Mouse (Mus musculus): Measurements from ENCODE around the gene Cdk5.

Gene Cdk5

DNA sequence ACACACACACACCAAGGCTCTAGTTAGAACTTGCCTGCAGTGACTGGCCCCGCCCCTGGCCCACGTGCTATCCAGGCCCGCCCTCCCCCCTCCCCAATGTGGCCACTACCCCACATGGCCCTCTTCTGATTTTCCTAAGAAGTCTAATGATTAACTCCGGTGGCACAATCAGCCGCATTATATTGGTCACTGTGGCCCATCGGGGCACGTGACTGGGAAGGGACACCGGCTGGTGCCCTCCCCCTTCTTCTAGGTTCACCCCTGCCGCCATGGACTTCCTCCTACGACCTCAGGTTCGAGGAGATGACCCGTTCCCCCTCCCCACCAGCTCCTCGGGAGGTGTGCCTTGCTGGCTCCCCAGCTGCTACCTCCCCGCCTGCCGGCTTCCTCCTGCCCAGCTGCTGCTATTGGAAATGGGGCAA lies 4.7 kb upstream of the Cdk5 start:
- DNase-seq (ENCODE audit: low spot score): peak; percentile 48

DNA sequence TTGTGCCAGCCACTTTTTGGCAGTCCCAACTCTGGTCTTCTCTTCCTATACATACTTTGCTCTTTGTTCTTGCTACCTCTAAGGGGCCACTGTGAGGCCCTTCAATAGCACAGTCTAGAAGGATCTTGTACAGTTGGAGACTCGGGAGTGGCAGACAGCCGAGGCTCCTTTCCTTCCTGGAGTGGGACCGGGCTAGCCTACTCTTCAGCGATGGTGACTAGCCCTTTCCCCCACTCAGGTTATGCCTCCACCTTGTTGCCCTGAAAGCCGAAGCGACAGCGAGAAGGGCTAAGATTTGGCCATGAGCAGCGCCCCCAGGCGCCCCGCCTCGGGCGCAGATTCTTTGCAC lies 3.9 kb upstream of the Cdk5 start:
- no peak for DNase-seq (ENCODE audit: low spot score)

DNA sequence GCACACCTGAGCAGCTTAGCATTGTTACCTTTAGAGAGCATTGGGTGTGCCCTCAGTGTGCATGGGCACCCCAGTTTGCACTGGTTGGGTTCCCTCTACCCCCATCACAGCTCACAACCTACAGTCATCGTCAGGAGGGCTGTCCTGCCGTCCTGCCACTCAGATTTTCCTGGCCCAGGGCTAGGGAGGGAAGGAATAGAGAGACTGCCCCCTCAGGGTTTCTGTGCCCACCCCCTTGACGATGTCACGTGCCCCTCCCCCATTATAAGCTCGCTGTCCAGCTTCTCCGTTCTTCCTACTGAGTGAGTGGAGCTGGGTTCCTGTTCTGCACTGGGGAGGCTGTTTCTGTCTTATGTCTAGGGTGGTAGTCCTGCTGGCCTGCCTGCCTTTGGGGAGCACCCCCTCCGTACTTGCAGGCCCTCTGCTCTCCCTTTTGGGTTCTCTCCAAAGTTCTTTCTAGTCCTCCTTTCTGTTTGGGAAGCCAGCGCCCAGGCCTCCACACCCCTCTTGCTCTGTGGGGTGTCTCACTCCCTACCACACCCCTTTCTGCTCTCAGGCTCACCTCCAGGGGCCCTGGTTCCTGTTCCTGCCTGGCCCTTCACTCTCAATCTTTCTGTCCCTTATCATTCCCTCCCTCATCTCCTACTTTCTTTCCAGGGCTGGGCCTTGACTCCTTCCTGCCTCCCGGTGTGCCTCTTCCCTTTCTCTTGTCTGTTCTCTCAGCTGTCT lies 3.4 kb upstream of the Cdk5 start:
- DNase-seq (ENCODE audit: low spot score): no peak

DNA sequence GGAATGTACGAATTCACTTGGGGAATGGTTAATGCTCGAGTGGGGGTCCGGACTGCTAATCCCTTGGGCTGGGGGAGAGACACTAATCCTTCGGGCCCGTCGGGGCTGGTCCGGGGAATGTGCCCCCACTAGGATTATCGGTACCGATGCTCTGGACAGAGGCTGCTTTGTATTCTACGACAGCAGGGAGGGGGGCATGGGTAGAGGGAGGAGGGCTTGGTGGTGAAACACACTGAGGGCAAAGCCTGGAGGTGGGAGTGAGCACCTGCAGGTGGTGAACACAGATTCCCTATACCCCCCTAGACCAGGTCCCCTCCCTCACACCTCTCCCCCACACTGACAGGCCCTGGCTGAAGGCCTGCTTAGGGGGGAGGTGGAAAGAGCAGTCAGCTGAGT lies 2.7 kb upstream of the Cdk5 start:
- DNase-seq (ENCODE audit: low spot score): no peak

DNA sequence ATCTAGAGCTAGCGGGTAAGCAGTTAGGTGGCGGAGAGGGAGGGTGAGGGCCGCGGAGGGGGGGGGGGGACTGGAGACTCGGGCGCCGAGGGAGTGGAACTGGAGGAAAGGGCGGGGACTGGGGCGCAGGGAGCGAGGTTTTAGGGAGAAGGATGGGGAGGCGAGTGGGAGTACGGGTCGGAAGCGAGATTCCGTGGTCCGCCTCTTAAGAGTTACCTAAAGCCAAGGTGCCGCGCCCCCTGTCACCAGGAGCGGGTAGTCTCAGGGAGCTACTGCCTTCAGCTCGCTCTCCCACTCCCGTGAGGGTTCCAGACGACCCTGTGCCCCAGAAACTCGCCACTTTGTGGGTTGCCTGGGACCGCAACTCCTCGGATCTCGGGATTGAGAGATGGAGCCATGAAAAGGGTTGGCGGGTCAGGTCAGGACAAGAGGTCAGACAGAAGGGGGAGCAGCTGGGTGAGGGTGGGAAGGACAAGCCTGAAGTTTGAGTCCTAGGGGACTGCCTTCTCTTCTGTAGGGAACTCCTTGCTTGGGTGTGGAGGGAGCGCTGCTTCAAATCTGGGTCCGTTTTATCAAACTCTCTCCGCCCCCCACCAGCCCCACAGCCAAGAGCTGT lies 2.2 kb upstream of the Cdk5 start:
- peak; percentile 63 for DNase-seq (ENCODE audit: low spot score)

DNA sequence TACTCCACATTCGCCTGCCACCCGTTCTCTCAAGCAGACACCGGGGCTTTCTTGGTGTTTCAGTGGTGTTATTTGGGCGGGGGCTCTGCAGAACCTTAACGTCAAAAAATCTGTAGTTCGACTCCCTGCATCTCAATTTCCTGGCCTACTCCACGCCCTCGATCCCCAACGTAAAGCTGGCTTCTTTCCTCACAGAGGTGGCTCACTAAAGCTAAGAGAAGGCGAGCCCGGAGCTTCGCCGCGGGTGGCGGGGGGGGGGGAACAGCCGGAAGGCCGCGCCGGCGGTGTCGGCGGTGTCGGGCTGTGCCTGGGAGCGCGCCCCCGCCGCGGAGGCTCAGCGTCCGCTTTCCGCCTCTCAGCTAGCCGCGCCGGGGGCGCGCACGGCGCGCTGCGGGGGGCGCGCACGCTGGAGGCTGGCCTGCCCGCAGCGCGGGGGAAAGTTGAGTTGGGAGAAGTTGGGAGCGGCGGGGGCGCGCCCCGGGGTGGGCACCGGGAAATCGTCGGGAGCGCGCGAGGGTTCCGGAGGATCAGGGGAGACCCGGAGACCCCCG lies 1.6 kb upstream of the Cdk5 start:
- DNase-seq (ENCODE audit: low spot score): peak; percentile 83

DNA sequence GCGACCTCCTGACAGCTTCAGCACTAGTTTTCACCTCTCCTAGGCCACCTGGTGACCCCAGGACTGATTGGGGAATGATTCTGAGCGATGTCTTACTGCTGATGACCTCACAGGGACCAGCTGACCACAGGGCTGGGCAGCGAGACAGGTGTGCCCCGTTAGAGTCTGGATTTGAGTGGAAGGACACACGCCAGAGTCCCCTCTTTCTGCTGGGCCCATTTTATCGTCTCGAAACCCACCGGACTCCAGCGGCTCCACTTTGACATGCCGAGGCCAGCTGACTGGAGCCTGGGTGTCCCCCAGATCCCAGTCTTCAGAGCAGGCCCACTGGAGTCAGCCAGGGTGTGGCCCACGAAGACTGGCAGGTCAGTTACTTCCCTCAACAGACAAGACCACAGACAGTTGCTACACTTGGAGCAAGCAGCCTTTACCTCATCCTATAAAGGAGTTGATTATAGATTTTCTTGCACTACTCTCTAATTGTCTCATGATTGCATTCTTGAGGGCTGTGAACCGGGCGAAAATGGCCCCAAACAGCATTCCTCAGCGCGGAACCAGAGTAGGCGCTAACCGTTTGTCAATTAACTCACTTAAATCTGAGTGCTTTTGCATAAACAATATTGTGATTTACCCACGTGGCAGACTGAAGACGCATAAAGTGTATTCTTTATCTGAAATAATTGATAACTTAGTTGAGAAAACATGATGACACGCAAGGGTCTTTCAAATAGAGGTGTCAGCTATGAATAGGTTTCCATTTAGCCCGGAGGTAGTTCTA lies 863 bp upstream of the Cdk5 start:
- no peak for DNase-seq (ENCODE audit: low spot score)

DNA sequence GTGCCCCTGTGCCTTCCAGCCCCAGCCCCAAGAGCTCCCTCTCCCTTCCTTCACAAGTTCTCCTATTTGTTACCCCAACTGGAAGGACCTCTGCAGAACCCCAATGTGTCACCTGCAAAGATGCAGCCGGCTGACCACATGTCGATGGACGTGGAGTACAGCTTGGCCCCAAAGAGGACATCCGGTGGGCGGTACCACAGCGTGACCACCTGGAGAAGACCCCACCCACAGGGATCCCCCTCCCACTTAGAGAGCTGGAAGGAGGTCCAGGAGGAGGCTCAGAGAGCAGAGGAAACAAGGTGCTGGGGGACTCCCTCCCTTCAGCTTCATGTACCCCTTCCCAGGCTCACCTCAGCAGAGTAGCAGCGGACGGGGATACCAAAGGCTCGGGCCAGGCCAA lies 2.9 kb downstream of the Cdk5 start:
- no peak for DNase-seq (ENCODE audit: low spot score)

DNA sequence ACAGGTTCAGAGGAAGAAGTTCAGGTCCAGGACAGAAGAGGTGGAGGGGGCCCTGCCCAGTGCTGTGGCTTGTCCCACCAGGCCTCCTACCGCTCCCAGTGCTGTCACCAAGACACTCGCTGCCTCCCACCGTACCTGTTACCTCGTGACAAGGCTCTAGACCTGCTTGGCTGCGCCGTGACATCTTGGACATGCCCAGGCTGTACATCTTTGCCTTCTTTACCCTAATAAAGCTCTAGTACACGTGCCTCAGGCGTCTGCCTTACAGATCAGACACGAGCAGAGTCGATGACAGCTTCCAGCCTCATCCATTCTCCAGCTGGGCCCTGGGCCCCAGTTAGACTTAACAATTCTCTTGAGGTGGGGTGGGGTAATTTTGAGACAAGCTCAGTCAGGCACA lies 5.7 kb downstream of the Cdk5 start:
- DNase-seq (ENCODE audit: low spot score): no peak

DNA sequence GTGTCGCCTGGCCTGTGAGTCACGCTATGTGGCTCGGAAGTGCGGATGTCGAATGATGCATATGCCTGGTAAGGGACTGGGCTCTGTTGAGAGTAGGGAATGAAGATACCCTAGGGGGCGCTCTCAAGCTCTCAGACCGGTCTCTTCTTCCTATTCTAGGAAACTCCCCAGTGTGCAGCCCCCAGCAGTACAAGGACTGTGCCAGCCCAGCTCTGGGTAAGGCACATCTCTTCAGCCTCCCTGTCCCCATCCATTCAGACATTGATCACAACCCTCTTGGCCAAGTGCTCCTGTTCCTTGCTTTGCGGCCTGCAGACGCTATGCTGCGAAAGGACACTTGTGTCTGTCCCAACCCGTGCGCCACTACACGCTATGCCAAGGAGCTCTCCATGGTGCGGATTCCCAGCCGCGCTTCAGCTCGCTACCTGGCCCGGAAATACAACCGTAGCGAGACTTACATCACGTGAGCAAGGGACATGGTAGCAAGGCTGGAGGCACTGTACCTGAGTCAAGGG lies 7.1 kb downstream of the Cdk5 start:
- DNase-seq (ENCODE audit: low spot score): peak; percentile 63

DNA sequence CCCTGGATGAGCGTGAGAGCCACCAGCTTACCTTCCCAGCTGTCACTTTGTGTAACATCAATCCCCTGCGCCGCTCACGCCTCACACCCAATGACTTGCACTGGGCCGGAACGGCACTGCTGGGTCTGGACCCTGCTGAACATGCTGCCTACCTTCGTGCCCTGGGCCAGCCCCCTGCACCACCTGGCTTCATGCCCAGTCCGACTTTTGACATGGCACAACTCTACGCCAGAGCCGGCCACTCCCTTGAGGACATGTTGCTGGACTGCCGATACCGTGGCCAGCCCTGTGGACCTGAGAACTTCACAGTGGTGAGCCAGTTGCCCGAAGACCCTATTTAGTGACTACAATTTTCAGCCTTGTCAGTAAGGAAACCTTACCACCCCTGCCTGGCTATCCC lies 9.4 kb downstream of the Cdk5 start:
- no peak for DNase-seq (ENCODE audit: low spot score)

DNA sequence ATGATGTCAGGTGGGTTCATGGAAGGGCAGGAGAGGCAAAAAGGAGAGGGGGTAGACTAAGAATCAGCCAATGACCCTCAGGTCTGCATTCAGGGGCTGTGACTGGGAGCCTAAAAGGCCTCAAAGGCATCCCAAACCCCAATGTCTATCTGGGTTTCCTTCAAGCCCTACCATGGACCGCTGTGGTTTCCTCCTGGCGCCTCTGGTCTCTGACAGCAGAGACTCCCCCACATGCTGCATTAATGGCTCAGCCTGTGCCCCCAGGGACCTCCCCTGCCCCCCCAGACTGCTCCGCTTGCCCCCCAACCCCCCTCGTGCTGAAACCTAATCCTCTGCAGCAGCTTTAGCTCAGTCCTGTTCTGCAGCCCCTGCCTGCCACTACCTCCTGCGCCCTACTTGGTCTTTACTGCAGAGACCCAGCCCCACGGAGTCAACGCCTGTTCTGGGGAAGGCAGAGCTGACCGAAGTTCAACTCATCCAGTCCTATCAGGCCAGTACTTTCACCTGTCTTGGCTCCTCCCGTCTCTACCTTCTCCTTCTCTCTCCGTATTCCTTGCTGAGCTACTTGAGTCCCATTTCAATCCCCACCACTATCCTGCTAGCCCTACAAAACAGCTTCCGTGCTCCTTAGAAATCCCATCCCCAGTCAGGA lies 10.2 kb downstream of the Cdk5 start, which contains the start of gene Asic3:
Gene Asic3, plus strand, starts transcription at position 351 of the 652 bp plus-strand sequence.
- no peak for DNase-seq (ENCODE audit: low spot score)

DNA sequence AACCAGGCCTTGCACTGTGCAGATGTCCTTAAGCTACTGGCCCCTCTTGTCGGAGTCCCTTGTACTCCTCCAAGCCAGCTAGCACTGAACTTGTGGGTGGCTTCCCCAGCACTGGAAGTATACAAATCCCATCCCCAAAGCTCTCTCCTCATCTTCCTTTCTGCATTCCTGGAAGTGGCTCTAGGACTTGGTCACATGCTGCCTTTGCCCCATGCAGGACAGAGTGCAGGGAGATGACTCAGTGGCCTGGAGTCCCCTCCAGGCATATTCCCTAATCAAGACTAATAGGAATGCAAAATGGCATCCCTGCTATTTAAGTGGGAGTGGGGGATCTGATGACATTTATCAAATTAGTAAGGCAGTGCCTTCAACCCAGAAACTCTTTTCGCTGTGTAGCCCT lies 11.3 kb downstream of the Cdk5 start:
- no peak for DNase-seq (ENCODE audit: low spot score)

DNA sequence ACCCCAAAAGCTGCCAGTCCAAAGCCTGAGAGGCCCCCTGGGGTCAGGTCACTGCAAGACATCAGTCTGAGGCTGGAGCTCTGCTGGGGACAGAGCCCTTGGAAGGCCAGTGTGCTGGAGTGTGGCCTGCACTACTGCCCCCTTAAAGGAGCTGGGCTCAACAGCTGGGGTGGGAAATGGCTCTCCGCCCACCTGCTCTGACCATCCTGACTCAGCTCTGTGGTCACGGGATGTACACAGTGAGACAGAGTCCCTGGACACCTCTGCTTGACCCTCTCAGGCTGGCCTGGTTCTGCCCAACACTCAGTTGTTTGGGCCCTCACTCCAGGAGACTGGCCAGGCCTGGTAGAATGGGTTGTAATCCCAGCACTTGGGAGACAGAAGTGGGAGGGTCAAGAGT lies 13.9 kb downstream of the Cdk5 start:
- DNase-seq (ENCODE audit: low spot score): no peak

DNA sequence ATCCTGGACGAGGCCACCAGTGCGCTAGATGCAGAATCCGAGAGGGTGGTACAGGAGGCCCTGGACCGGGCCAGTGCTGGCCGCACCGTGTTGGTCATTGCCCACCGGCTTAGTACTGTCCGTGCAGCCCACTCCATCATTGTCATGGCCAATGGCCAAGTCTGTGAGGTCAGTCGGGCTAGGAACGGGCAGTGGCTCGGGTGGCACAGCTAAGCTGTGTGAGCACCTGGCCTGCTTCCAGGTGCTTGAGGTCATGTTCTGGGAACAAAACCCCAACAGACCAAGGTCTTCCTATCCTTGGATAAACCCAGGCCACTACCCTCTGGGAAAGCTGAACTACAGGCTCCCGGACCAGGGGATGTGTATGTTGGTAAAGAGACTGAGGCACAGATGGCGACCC lies 14.7 kb downstream of the Cdk5 start:
- DNase-seq (ENCODE audit: low spot score): no peak

DNA sequence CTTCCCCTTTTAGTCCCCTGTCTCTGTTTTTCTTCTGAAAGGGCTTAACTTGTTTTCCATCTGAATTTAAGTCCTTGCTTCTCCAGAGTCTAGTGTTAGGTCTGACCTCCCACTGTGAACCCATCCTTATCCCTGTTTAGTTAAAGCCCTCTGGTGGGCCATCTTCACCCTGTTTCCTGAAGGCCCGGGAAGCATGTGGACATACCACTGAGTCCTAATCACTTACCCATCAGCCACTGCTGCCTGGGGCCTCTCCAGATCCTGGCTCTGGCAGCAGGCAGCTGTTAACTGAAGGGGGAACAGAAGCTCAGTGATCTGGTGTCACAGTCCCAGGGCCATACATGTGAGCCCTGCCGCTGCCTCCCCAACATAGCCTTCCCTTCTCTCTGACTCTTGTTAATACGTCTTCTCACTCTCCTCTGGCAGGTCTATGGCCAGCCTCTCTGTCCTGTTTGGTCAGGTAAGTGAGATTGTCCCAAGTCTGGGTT lies 17.9 kb downstream of the Cdk5 start:
- DNase-seq (ENCODE audit: low spot score): no peak

DNA sequence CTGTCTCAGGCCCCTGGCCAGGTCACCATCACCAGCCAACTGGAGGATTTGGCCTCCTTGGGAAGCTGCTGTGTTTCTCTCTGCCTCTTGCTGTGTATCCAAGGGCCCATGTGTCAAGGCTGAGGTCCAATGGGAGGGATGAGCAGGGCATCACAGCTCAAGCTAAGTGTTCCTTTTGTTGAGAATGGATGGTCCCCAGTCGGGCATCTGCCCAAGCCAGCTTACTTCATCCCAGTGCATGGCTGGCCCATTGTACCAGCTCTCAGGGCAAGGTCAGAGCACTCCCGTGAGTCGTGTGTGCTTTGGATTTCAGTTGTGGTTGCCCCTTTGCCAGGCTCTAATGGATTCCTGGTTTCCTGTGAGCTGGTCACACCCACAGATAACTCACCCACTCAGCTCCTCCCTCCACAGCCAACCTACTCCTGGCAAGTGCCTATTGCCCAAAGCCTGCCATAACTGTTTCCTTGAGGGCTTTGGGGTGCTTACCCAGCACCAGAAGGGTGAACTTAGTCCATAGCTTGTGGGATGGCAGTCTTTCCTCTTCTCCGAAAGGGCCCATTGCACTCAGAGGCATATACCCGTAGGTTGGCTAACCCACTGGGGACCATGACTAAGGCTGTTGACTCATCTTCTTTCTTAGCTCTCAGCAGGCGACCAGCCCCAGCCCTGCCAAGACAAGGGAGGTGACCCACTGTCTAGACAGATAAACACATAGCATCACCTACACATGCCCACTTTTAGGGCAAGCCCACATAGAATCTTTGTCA lies 18.6 kb downstream of the Cdk5 start:
- DNase-seq (ENCODE audit: low spot score): peak; percentile 63

DNA sequence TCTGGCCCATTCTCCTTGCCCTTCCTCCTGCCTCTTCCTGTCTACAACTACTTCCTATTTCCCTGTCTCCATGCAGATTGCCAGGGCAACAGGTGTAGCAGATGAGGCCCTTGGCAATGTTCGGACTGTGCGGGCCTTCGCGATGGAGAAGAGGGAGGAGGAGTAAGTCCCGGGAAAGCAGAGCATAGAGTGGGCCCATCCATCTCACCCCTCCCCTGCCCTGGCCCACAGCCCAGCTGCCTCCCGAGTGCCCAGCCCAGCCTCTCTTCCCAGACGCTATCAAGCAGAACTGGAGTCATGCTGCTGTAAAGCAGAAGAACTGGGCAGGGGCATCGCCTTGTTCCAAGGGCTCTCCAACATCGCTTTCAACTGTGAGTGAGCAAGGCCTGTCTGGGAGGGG lies 21.4 kb downstream of the Cdk5 start:
- DNase-seq (ENCODE audit: low spot score): peak; percentile 67

DNA sequence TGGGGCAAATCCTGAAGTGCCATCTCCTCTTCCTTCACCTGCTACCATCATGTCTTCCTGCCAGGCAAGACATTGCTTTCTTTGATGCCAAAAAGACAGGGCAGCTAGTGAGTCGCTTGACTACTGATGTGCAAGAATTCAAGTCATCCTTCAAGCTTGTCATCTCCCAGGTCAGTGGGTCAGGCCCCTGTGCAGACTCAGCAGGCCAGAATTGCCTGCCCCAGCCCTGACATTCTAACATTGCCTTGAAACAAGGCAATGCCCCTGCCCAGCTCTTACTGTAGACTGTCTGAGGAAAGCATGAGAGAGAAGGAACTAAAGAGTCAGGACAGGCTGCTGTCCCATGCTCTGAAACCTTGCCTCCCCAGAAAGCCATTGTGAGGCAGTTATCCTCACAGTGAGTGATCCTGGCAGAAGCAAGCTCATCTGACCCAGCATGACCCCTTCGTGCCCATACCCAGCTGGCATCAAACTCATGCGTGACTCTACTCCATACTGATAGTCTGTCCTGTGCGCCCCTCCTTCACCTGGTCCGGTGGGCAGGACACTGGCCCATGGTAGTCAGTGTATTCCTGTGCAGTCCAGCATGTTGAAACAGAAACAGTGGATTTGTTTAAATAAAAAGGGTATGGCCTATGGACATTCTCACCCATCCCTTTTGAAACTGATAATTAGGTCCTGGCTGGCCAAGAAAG lies 22.3 kb downstream of the Cdk5 start:
- DNase-seq (ENCODE audit: low spot score): no peak

DNA sequence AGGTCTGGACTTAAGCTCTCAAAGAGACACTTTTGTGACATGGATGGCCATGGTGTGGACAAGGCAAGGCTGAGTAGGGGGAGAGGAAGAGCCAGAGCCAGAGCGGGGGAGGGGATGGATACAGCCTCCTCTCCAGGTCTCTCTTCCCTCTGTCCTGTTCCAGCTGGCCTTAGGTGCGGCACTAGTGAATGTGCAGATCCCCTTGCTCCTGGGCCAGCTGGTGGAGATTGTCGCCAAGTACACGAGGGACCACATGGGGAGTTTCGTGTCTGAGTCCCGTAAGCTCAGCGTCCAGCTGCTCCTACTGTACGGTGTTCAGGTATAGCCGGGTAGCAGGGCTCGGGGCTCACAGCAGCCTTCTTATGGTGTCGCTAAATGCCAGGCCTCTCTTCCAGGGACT lies 23.0 kb downstream of the Cdk5 start:
- no peak for DNase-seq (ENCODE audit: low spot score)

DNA sequence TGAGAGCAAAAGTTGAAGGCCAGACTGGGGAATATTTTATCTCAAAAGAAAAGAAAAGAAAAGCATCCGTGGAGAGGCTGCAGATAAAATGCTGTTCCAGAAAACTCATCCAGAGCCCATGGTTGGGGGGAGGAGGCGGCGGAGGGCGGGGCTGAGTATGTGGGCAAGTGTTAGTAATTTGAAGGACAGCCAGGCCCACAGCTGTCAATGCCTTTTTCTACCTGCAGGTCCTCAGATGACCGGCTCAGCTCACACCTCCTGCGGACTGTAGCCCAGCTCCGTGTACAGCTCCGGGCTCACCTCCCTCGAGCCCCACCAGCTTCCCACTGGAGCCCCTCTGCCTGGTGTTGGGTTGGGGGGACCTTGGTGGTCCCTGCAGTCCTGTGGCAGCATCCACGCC lies 23.6 kb downstream of the Cdk5 start:
- no peak for DNase-seq (ENCODE audit: low spot score)

All from MN1 (cell line).